Mouse (Mus musculus) liver, embryonic 14.5 days (tissue): ENCODE data around the gene Krtap17-1. TPM values are rescaled to one million over a fixed set of nuclear protein-coding genes. Genes with fewer than 3 reads are reported as not detected.
A peak's percentile ranks its signal among the peaks of the same experiment; 100 is the strongest.

Experiments used
- ATAC-seq: fragments of 200-750 bp; cut with Nextera tagmentation; 2 replicates; pipeline ENCODE4 v1.8.0; 2017; ENCODE audit warnings: moderate number of reproducible peaks, mild to moderate bottlenecking, moderate library complexity; ENCODE audit not compliant: insufficient read depth
- DNase-seq, 3 experiments: peaks; one replicate each; pipeline ENCODE4 v3.0.0-alpha.2; 2012 to 2013; ENCODE audit warnings: low read depth in 3 of 3, low spot score in 3 of 3
- H3K27ac ChIP-seq: fragments of 300-500 bp; sonication (generic); 2 replicates; pipeline ENCODE4 v1.5.1; 2014; ENCODE audit warnings: moderate library complexity, mild to moderate bottlenecking, control low read depth, inconsistent platforms
- H3K27me3 ChIP-seq: fragments of 300-500 bp; sonication (generic); 2 replicates; pipeline ENCODE4 v1.6.1; 2014; ENCODE audit warnings: mild to moderate bottlenecking, low read length, moderate library complexity; ENCODE audit not compliant: control insufficient read depth, insufficient read depth
- H3K36me3 ChIP-seq: fragments of 300-500 bp; sonication (generic); replicated peaks from 2 replicates; pipeline ENCODE4 v1.6.1; 2014; ENCODE audit warnings: low read depth; ENCODE audit not compliant: control insufficient read depth, insufficient read depth
- H3K4me1 ChIP-seq, 2 experiments: fragments of 200-500 bp in 1 of 2; fragments of 300-500 bp in 1 of 2; sonication (generic) in 1 of 2; replicated peaks; 2 replicates each; pipeline ENCODE4 v1.6.1; 2012 to 2014; ENCODE audit warnings: antibody characterized with exemption in 1 of 2, inconsistent platforms in 1 of 2, low read length in 1 of 2; ENCODE audit not compliant: control insufficient read depth in 2 of 2, insufficient read depth in 2 of 2
- H3K4me2 ChIP-seq: fragments of 300-500 bp; sonication (generic); 2 replicates; pipeline ENCODE4 v1.6.1; 2014; ENCODE audit warnings: low read depth, mild to moderate bottlenecking, control low read depth, moderate library complexity
- H3K4me3 ChIP-seq, 2 experiments: fragments of 200-500 bp in 1 of 2; fragments of 300-500 bp in 1 of 2; sonication (generic) in 1 of 2; 2 replicates each; pipeline ENCODE4 v1.5.1; 2012 to 2014; ENCODE audit warnings: low read depth in 2 of 2, low read length in 2 of 2, mild to moderate bottlenecking in 2 of 2, control low read depth in 1 of 2, inconsistent platforms in 1 of 2, moderate library complexity in 1 of 2; ENCODE audit not compliant: insufficient read depth in 1 of 2
- H3K9ac ChIP-seq: fragments of 300-500 bp; sonication (generic); replicated peaks from 2 replicates; pipeline ENCODE4 v1.6.1; 2014; ENCODE audit warnings: mild to moderate bottlenecking, control low read depth, moderate library complexity
- H3K9me3 ChIP-seq: fragments of 300-500 bp; sonication (generic); 2 replicates; pipeline ENCODE4 v1.6.1; 2016; ENCODE audit warnings: low read length, mixed read lengths; ENCODE audit not compliant: control insufficient read depth
- CTCF ChIP-seq: IDR thresholded peaks from 2 replicates; pipeline ENCODE4 v1.5.1; 2016; ENCODE audit warnings: antibody characterized with exemption, low read depth, control low read depth
- EP300 ChIP-seq: IDR thresholded peaks from 2 replicates; pipeline ENCODE4 v1.6.1; 2016; ENCODE audit warnings: antibody characterized with exemption, low read depth
- WGBS: fragments of 180-500 bp; shearing (Covaris S2); extraction: QIAGEN DNeasy Blood & Tissue Kit; methylation state at CpG from one replicate; pipeline ENCODE4 v1.1.7; 2014; ENCODE audit not compliant: insufficient replicate concordance; 5-methylcytosine and 5-hydroxymethylcytosine counted together
- polyA plus RNA-seq, 2 experiments: library from polyadenylated mRNA; depleted of rRNA in 1 of 2; stranded (reverse) in 1 of 2; unstranded in 1 of 2; fragments of >200 nt; fragmentation: Nextera tagmentation in 1 of 2; extraction: Ambion mirVana in 1 of 2; gene quantifications; 2 replicates each; pipeline versions ENCODE4 v1.2.1 to v1.2.3; 2012 to 2014

The Krtap17-1 gene
- polyA plus RNA-seq, 2 experiments, result not detected

- DNase-seq (no peak), ATAC-seq (no peak)
- WGBS, result 60% methylated on average over 4 of the region's 4 CpGs
- H3K27ac ChIP-seq, result no peak within 1 kb of the TSS
- no peak within 1 kb of the TSS for H3K9ac ChIP-seq
- no peaks in the 10 kb centered on the region for H3K27me3 ChIP-seq
- H3K4me3 ChIP-seq, result no peak within 1 kb of the TSS
- TF ChIP-seq CTCF (no peak), EP300 (no peak)
- no peaks in the 10 kb centered on the region for H3K9me3 ChIP-seq
- no peaks in the 10 kb centered on the region for H3K36me3 ChIP-seq
- no peaks in the 10 kb centered on the region for H3K4me1 ChIP-seq
- H3K4me2 ChIP-seq, result no peak within 1 kb of the TSS
Observed at GRCm38 (mm10) chr11:100016112-100016511, 22.3 kb upstream of the Krtap17-1 start, which contains the start of gene Krt33a. Krt33a (minus strand) TSS chr11:100016212.

GRCm38 (mm10) chr11:100013691-100014171 is 19.9 kb upstream of the Krtap17-1 start:
- Histone ChIP-seq H3K9ac (no peak overlapping the region), H3K9me3 (no peaks in the 10 kb centered on the region), H3K4me1 (no peaks in the 10 kb centered on the region), H3K36me3 (no peaks in the 10 kb centered on the region), H3K4me2 (no peak overlapping the region), H3K27me3 (no peaks in the 10 kb centered on the region), H3K27ac (no peak overlapping the region), H3K4me3 (no peak overlapping the region)
- TF ChIP-seq CTCF, result no peak
- TF ChIP-seq EP300, result no peak
- no peak for DNase-seq
- ATAC-seq, result no peak
- WGBS, result 50% methylated on average over 4 of the region's 4 CpGs

GRCm38 (mm10) chr11:100010682-100011081 is 16.9 kb upstream of the Krtap17-1 start:
- ATAC-seq, result no peak
- 64% methylated on average over 5 of the region's 5 CpGs for WGBS
- Histone ChIP-seq H3K9ac (no peak overlapping the region), H3K4me3 (no peak overlapping the region), H3K4me2 (no peak overlapping the region), H3K4me1 (no peaks in the 10 kb centered on the region), H3K27ac (no peak overlapping the region), H3K36me3 (no peaks in the 10 kb centered on the region), H3K27me3 (no peaks in the 10 kb centered on the region), H3K9me3 (no peaks in the 10 kb centered on the region)
- DNase-seq, result no peak
- TF ChIP-seq CTCF (no peak), EP300 (no peak)

- Histone ChIP-seq H3K4me1 (no peaks in the 10 kb centered on the region), H3K27ac (no peak overlapping the region), H3K4me2 (no peak overlapping the region), H3K9me3 (no peaks in the 10 kb centered on the region), H3K4me3 (no peak overlapping the region), H3K36me3 (no peaks in the 10 kb centered on the region), H3K27me3 (no peaks in the 10 kb centered on the region), H3K9ac (no peak overlapping the region)
- TF ChIP-seq CTCF (no peak), EP300 (no peak)
- WGBS, result 61% methylated on average over 5 of the region's 5 CpGs
- ATAC-seq (no peak), DNase-seq (no peak)
Observed at GRCm38 (mm10) chr11:100008336-100008735, 14.5 kb upstream of the Krtap17-1 start.

- DNase-seq (no peak), ATAC-seq (no peak)
- TF ChIP-seq EP300 (no peak), CTCF (peak; percentile 61)
- Histone ChIP-seq H3K27me3 (no peaks in the 10 kb centered on the region), H3K4me1 (no peaks in the 10 kb centered on the region), H3K9me3 (no peaks in the 10 kb centered on the region), H3K27ac (no peak overlapping the region), H3K36me3 (no peaks in the 10 kb centered on the region), H3K4me2 (no peak overlapping the region), H3K4me3 (no peak overlapping the region), H3K9ac (no peak overlapping the region)
- 39% methylated on average over 3 of the region's 3 CpGs for WGBS
Observed at GRCm38 (mm10) chr11:100006624-100007023, 12.8 kb upstream of the Krtap17-1 start.
